Mouse (Mus musculus): ENCODE measurements at regions not wholly inside any gene's neighbourhood (a gene's known extent, or its start where the extent isn't known, plus 50 kb on each side); places are given as distances from the start of the nearest gene placed in this dataset.

DNA sequence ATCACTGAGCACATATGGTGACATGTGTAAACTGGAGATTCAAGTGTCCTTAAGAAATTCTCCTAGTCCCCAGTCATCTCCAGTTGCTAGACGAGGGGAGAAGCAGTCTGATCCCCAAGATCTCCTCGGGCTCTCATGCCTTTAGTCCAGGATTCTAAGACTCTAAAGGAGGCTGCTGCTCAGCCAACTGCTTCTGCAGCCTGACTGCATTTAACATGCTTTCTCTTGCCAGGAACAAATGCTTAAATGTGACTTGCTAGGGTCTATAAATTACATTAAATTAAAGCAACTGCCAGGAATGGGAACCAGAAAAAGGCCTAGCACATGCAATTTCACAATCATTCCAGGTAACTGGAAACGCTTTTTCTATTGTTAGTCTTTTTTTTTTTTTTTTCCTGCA lies 599.8 kb upstream of the Gcfc2 start:
- ATAC-seq (ENCODE audit: poor library complexity, severe bottlenecking) = no peak

DNA sequence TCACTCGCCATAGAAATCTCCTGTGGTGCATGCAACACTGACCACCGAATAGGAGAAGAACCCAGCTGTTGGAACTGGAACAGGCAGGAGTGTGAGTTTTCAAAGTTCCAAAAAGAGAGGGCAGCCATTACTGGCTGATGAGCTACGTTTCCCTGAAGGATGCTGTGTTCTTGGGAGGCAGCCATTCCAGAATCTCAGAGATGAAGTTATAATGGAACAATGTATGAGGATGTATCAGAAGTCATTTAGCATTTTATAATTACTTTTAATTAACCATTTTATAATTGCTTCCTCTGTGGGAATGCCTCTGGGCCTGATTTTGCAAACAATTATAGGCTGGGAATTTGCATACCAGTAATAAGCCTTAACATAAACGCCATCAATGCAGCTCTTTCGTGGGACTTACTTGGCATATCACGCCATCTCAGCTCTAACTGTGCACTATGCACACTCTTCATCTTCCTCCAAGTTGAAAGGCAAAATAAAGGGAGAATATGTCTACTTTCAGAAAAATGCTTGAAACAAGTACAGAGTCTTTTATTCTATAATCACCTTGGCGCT lies 559.4 kb upstream of the Gcfc2 start:
- ATAC-seq (ENCODE audit: poor library complexity, severe bottlenecking) = no peak

DNA sequence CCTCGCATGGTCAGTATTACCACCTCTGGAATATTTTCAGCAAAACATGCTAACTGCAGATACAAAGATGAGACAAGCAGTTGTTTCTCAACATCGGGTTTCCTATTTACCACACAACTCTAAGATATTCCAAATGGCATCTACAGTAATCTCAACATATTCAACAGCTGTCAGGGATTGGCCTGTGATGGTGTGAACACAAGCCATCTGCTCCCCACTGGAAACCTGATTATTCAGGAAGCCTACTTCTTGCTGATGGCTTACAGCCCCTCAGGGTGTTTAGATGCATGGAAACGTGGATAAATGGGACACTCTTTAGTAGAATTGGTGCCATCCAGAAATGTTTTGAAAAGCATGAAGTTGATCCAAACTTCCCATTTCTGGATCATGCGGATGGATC lies 535.0 kb upstream of the Gcfc2 start:
- no peak for ATAC-seq (ENCODE audit: poor library complexity, severe bottlenecking)

DNA sequence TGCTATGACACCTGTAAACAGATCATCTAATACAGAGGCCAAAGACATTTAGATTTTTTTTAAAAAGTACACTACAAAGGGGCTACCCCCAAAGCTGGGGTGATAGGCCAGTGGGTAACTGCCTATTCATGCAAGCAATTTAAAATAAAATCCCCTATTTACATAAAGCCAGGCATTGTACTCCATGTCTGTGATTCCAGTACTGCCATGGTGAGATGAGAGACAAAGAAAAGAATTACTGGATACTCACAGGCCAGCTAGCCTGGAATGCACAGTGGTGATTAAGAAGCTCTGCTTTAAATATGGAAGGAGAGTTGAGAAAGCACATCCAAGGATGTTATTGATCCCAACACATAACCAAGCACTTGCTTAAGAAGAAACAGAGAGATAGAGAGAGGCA lies 520.3 kb upstream of the Gcfc2 start:
- ATAC-seq (ENCODE audit: poor library complexity, severe bottlenecking) = no peak

DNA sequence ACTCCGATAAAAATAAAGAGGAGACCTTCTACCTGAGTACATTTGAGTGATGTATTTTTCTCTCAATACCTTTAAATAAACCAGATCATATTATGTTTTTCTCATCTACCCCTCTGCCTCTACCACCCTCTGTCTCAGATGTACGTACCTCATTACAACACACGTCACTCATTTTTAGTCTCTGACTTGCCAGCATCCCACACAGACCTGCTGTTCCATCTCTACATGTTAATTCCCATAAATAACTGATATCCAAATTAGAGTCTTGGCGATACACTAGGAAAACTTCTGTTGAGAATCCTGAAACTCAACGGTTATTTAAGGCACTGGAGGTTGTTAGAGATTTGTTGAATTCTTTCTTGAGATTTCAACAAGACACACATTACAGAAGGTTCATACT lies 509.9 kb upstream of the Gcfc2 start:
- ATAC-seq (ENCODE audit: poor library complexity, severe bottlenecking) = no peak

DNA sequence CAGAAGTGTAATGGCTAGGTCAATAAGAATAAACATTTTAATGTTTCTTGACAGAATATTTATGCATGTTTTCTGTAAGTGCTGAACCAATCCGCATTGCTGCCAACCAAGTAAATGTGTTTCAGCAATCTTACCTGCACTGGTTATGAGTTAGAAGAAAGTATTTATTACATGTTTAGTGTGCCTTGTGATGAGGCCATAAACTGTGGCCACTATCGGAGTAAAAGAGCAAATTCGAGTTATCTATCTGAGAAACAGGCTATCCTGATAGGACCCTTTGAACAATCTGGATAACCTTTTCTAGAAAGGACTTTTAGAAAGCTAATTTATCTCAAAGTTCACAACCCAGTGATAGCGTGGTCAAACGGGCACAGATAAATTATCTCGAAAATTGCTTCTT lies 488.7 kb upstream of the Gcfc2 start:
- ATAC-seq (ENCODE audit: poor library complexity, severe bottlenecking) = no peak

DNA sequence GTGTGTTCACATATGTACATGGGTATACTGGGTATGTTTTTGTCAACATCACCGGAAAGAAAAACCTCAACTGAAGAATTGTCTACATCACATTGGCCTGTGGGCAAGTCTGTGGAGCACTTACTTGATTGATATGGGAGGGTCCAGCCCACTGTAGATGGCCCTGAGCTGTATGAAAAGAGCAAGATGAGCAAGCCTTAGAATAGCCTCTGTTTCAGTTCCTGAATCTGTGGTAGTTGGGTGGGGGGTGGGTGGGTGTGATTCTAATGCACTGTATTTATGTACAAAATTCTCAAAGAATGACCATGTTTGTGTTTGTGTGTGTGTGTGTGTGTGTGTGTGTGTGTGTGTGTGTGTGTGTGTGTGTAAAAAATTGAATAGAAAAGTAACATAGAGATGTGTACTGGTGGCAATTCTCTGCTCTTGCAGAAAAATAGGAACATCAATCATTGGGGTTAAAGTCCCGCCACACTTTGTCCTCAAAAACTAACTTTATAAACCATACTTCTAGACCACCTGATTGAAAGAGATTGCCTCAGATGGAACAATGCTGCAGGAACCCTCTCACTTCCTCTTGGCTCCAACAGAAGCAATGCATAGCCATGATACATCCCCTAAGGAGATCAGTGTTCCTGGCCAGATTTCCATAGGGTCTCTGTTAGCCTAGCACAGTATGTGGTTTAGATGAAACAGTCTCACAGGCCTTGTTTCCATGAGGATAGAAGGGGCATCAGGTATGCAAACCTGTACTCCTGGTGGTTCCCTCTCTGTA lies 484.3 kb upstream of the Gcfc2 start:
- ATAC-seq (ENCODE audit: poor library complexity, severe bottlenecking) = peak; percentile 65

DNA sequence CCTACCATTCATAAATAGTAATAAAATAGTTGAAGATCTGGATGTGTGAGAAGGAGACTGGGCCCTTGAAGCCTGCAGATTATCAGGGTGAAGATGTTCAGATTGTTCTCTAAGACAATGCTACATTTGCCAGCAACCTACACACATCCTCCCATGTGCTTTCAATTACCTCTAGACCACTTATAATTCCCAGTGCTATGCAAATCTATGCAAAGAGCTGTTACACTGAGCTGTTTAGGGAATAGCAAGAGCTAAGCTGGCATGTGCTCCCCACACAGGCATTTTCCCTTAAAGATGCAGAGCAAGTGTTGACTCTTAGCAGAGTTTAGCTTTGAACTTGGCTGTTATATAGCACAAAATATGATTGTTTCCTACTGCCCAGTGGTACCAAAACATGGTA lies 482.1 kb upstream of the Gcfc2 start:
- ATAC-seq (ENCODE audit: poor library complexity, severe bottlenecking) = no peak

DNA sequence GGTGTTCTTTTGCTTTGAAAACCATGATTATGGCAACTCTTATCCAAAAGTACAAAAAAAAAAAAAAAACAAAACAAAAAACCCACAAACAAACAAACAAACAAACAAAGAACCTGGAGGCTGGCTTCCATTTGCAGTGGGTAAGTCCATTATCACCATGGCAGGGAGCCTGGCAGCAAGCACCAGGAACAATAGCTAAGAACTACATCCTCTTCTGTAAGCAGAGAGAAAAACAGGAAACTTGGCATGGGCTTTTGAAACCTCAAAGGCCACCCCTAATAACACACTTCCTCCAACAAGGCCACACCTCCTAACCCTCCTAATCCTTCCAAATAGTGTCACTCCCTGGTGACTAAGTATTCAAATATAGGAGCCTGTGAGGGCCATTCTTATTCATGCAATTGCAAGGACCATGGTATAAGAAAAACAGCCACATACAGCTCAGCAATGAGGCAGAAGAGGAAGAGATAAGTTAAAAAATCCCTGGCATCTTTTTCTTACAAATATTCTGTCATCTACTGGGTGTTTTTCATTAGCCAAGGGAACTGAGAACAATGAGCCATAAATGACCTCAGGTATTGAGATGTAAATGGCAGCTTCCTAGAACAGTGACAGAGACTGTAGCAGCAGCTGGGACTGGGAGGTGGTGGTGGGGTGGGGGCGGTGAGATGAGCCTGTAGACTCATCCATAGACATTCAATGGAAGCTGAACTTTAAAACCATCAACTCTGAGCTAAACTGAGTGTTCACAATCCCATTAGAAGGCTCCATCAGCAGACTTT lies 477.3 kb upstream of the Gcfc2 start:
- peak; percentile 48 for ATAC-seq (ENCODE audit: poor library complexity, severe bottlenecking)

DNA sequence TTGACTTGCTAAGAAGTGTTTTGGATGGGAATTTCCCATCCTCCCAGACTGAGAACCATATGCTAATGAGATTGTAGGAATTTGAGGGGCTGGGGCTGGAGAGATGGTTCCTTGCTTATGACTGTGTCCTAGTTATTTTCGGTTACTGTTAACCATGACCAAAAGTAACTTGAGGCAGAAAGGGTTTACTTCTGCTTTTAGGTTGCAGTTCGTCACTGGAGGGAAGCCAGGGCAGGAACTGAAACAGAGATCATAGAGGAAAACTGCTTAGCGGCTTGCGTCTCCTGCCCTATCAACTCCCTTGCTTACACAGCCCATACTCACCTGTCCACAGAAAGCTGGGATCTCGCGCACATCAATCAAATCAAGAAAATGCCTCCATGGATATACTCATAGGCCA lies 475.8 kb upstream of the Gcfc2 start:
- ATAC-seq (ENCODE audit: poor library complexity, severe bottlenecking) = peak; percentile 88

DNA sequence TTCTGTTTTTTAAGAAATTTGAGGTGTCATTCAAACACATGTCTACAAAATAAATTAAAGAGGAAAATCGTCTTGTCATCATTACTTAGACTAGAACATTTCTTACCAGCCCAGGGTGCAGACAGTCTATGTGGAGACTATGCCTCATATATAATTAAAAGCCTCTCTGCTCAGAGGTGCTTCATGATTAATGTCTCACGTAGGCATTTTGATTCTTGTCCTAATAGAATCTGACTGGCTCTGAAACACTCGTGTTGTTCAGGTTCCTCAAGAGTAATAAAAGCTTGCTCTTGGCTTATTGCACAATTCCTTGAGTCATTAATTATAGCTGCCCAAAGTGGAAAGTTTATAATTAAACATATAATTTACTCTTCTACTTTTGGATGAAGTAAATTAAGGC lies 475.1 kb upstream of the Gcfc2 start:
- ATAC-seq (ENCODE audit: poor library complexity, severe bottlenecking) = no peak

DNA sequence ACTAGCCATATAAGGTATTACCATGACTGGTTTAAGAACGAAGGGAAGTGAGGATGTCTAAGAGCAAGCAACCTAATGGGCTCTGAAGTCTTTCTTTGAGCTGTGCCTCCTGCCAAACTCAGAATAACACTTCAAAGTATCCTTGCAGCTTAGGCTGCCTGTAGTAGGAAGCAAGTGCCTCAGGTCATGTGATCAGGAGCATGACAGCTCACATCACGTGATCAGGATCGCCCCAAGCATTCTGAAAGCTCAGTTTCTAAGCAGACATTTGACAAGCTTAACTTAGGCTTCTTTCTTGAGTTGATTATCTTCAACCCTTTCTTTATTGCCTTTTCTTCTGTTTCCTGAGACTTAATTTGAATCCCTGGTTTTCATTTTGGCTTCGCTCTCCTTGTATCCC lies 462.4 kb upstream of the Gcfc2 start:
- no peak for ATAC-seq (ENCODE audit: poor library complexity, severe bottlenecking)

DNA sequence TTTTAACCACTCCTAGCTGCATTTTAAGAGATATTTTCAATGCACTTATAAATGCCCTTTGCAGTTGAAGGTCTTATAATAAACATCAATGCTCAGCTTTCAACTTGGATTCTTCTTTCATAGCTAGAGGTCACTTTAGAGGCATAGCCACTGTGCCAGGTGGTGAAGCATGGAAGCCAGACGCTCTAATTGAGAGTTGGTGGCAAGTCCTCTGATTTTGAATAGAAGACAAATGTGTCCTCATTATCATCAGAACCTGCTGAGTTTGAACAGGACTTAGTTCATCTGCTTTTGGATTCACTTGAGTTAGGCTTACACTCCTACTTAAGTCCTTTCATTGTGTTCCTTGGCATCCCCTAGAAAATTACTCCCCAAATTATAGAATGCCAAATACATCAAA lies 459.0 kb upstream of the Gcfc2 start:
- no peak for ATAC-seq (ENCODE audit: poor library complexity, severe bottlenecking)

DNA sequence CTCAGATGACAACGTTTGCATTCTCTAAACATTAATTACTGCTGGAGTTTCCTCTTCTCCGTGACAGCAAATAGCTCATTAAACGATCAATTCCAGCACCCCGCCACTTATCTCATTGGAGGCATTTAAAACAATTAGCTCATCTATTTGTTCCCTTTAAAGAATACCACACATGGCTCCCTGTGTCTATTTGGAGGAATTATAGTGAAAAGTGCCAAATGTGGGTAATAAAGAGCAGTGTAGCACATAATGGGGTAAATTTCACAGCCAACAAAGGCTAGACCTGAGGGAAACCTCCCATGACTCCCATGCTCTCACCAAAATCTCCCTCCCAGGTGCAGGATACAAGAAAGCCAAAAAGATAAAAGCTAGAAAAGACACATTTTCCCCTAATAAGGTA lies 456.9 kb upstream of the Gcfc2 start:
- ATAC-seq (ENCODE audit: poor library complexity, severe bottlenecking) = no peak

DNA sequence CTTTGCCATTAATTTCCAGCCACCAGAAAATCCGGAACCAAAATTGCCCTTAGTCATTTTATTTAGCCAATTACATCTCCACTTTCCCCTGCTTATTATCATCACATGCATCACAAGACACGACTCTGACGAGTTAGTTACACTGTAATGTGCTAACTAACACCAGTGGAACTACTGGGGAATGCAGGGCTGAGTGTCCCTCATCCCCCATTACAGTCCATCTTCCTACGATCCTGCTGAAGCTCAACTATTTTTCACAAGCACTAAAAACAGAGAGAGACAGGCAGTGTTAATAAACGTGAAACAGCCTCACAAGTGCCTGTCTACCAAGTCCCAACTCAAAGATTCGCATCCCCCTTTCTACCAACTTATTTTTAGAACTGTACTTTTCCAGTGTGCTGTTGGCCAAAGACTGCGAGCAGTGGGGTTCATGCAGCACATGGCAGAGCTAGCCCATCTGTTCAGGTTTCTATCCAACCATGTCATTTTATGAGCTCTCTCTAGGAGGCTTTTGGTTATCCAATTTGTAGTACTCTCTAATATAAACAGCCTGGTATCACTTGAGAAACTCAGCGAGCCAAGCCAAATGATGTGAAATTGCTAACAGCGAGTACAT lies 452.0 kb upstream of the Gcfc2 start:
- no peak for ATAC-seq (ENCODE audit: poor library complexity, severe bottlenecking)

DNA sequence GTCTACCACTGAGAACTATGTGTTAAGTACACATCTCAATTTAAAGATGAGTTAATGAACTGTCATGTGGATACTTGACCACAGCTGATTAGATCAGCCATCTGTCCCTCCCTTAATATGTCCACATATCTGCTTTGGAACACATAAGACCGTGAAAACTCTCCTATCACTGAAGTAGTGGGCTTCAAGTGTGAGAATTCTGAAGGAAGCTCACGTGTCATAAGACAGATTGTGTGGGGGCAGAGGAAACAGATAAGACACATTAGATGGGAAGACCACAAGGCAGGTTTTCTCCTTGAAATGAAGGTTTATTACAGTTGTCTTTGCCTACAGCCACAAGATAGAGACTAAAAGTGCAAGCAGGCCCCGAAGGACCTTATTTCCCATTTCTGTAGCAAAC lies 451.0 kb upstream of the Gcfc2 start:
- ATAC-seq (ENCODE audit: poor library complexity, severe bottlenecking) = no peak

DNA sequence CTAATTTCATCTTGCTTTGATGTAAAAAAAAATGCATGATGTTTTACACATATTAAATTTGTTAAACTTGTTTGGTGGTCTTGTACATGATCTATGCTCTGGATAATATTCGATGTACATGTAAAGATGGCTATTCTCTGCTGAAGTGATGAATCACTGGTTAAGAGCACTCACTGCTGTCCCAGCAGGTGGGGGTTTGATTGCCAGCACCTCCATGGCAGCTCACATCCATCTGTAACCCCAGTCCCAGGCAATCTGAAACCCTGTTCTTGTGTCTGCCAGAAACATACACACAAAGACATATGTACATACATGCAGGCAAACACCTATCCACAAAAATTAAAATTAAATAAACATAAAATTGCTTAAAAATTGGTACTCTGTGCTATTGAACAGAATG lies 448.7 kb upstream of the Gcfc2 start:
- no peak for ATAC-seq (ENCODE audit: poor library complexity, severe bottlenecking)

DNA sequence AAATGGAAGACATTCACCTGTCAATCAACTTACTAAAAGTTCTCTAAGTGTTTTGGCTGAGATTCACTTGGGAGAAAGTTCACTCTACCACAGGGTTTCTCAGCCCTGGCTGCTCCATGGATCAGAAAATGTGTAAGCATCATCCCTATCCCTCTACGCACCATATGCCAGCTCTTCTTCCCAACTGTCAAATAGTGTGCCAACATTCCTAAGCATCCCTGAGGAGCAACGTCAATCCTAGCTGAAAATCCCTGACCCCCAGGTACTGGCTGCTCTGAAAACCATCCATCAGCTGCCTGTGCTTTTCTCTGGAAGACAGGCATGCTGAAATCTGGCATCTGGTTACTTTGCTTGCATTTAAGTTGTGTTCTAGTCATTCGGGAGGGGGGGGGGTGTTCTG lies 436.5 kb upstream of the Gcfc2 start:
- no peak for ATAC-seq (ENCODE audit: poor library complexity, severe bottlenecking)

DNA sequence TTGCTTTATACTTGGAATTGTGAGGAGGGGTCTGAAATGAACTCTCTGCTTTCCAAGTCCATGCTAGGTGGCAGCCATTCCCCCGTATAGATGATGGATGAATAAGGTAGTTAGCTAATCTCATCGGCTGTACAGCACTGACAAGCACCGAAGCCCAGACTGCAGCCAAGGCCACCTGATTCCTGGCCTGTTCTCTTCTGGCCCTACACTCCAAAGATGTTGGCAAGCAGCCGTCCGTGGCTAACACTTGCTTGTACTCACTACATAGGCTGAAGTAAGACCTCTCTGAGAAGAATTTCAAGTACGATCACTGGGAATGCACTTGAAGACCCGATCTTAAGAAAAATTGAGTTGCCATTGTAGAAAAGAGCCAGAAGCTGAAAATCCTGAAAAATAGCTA lies 427.2 kb upstream of the Gcfc2 start:
- ATAC-seq (ENCODE audit: poor library complexity, severe bottlenecking) = no peak

DNA sequence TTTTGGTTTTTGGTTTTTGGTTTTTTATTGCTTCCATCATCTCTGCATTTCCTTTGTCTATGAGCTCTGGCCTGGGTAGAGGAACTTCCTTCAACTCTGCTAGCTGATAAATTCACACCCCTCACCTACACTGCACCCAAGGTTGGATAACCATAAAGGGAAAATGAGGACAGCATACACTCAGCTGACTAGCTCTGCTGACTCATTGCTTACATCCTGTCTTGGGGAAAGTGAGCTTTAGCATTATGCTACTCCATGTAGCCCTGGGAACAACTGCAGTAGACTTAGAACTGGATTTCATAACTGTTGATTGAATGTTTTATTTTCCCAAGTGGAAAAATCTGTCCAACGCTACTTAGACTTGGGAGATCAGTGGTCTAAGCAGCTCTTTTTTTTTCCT lies 406.3 kb upstream of the Gcfc2 start:
- no peak for ATAC-seq (ENCODE audit: poor library complexity, severe bottlenecking)

DNA sequence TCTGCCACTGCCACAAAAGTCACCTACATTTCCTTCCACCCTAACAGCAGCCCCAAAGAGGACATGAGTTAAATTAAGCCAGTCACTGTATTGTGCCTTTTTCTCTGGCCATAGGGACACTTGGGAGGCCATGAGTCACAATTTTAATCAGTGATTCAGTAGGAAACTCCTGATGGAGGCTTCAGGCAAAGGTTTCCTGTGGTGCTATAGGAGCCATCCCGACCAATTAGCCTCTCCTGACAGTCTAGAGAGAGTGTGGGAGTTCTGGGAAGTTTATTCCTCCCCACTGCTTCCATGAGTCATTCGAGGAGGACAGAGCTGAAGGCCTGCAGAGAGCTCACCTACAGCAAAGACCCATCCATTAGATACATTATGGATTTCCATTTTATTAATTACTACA lies 361.2 kb upstream of the Gcfc2 start:
- no peak for ATAC-seq (ENCODE audit: poor library complexity, severe bottlenecking)

DNA sequence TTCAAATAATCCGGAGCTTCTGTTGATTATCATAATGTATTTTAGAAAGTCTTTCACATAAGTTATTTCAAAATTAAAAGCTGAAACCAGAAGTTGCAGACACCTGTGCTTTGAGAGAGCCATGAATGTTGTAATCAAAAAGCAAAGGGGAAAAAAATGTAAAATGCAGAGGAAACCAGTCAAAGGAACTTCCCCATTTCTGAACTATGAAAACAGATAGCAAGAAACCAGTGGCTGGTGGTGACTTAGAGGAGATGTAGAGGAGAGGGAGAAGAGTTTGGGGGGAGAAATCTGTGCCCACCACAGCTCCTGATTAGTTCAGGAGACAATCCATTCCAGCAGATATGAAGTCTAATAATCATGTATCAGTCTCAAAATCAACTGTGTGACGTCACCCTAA lies 360.3 kb upstream of the Gcfc2 start:
- ATAC-seq (ENCODE audit: poor library complexity, severe bottlenecking) = peak; percentile 79
